Mouse (Mus musculus): ENCODE measurements around the gene Nova1.

Nova1 gene

DNA sequence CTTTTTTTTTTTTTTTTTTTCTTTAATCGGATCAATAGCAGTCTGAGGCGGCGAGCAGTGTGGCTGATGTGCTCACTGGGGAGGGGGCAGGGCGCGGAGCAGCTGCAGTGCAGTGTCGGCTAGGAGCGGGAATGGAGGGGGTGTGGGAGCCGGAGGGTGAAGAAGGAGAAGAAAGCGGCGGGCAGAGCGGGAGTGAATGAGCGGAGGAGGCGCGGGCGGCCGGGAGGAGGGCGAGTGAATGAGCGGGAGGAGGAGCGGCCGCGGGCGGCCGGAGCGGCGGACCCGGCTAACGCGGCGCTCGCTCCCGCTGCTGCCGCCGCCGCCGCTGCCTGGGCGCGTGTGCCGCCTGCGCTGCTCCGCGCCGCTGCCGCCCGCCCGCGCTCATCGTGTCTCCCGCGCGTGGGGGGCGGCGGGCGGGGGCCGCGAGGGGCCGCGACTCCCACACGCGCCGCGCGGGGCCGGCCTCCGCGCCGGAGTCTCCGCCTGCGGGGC, at the start of gene Nova1:
Gene Nova1 (minus strand): TSS at position 74 of the 492 bp plus-strand sequence.
- no peak for DNase-seq (ENCODE audit: low read depth)

DNA sequence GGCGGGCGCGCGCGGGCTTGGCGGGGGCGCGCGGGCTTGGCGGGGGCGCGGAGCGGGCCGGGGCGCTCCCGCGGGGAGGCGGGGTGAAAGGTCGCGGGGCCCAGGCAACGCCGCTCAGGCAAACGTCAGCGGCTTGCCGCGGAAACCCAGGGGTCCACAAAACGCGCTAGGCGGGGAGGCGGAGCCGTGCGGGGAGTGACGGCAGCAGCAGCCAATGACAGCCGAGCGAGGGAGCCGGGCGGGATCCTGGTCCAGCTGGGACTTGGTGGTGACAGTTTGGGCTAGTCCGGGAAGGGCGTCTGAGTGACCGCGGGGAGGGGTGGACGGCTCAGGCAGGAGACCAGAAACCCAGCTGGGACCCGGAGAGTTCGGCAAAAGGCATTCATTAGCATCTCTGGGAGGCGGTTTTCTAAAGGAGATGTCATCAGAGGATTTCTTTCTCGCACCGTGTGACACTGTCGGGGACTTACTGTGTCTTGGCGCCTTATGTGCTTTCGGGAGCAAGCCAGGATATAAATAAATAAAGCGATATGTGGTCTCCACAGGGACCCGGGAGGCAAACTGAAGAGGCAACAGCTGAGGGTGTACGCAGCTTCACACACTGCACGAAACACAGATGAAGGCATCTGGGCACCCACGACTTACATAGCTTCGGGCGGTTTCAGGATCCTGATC, 756 bp upstream of the Nova1 start:
- no peak for DNase-seq (ENCODE audit: low read depth)

DNA sequence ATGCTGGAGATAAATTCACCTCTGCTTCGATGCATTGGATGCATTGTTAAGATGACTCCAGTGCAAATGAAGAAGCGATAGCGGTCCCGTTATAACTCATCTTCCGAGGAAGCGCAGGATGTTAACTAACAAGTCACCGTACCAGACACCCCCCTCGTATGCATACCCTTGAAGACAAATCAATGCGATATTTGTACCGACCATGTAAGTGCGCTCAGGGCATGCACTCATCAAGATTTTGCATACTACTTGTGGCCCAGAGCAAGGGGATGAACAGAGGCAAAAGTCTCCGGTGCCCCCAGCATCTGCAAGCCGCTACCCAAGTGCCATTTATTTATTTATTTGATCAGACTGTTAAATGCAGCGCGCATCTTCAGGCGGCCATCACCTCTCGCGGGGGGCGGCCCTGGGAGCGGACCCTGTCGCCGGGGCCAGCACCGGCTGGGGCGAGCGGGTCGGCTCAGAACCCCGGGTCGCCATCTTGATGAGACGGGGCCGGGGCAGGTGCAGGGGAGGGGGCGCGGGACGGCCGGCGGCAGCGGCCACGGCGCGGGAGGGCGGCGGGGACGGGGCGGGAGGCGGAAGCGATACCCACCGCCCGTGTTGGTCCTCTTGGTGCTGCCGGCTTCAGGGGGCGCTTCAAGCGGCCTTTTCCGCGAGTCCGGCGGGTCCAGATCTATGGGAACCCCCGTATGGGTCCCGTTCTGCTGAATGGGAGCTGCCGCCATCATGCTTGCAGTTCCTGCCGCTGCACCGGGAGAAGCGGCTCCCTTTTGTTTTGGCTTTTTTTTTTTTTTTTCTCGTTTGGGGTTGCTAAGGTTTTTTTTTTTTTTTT, 491 bp downstream of the Nova1 start:
- DNase-seq (ENCODE audit: low read depth), result no peak

DNA sequence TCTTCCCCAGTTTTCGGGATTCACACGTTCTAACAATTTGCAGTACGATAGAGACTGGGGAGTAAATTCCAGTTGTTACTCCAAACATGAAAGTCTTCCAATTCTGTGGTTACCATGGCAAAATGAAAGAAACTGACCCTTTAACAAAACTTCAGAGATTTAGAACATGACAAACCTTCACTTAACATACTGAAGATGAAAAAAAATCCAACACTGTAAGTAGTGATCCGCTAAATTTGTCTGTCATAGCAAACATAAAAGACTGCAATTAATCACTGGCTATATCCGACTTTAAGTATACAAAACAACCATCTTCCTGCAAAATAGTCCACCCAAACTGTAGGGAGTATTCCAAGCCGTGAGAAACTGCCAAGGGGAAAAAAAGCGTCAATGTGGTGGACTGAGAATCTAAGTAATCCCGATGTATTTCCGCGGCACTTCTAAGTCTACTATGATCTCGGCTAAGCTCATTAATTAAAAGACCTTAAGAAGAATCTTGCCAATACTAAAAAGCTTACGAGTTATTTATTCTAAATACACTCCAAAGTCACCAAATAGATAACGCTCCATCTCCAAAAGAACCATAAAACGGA, 1.4 kb downstream of the Nova1 start:
- DNase-seq (ENCODE audit: low read depth), result no peak

DNA sequence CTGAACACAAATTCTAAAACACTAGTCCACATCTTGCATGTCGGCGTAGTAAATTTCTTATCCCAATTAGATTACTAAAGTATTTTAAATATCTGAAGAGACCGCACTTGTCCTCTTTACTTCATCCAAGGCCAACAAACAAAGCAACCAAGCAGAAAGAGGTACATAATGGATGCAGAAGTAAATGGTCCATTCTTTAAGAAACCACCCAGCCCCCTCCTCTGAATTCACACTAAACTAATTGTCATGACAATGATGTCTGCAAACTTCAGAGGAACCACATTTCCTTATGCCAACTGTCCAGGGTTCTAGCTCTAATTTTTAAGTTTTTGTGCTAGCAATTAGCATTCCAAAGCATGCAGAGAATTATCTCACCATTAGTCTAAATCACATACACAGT, 2.4 kb downstream of the Nova1 start:
- DNase-seq (ENCODE audit: low read depth), result no peak

DNA sequence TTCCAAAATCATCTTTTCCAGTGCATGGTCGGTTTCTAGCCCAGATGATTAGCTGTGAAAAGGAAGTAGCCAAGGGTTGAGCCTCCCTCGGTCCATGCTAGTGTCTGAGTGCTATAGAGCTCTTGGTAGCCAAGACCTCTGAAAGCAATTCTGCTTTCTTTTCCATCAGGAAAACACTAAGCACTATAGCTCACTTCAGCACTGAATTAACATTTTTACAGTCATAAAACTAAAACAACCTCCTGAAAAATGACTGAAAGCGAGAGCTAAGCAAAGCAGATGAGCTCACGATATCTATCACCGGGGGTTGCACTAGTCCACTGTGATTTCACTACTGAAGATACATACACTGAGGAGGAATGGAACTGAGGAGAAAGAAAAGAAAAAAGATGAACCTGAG, 3.0 kb downstream of the Nova1 start:
- DNase-seq (ENCODE audit: low read depth), result no peak

DNA sequence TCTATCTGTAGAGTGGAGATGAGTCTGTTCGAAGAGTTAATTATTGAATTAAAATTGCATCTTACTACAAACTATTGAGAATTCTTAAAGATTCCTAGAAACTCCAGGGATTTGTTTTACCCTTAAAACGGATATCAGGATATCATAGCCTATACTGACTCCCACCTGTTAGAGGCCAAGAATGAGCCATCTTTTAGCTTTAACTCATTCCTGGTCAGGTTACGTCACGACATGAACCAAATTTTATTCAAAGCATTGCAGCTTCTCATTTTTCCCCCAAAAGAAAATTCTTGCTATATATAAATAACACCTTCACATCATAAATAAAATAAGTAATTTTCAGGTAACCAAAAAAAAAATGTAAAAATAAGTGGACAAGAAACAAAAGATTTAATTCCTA, 3.9 kb downstream of the Nova1 start:
- DNase-seq (ENCODE audit: low read depth), result no peak

DNA sequence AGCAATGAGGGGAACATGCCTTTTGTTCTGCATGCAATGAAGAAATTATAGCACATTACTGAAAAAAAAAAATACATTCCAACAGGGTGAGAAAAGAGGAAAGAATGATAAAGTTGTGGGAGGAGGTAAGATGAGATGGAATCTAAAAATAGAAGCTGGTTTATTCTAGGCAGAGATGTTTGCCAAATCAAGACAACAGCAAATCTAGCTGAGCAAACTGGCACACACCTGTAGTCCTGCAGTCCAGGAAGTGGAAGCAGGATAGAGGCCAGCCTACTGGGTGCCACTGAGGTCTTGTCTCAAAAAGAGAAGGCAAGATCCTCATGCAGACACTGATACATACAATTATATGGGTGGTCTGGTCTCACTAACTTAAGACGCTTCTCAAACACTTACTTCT, 17.4 kb downstream of the Nova1 start:
- no peak for DNase-seq (ENCODE audit: low read depth)

DNA sequence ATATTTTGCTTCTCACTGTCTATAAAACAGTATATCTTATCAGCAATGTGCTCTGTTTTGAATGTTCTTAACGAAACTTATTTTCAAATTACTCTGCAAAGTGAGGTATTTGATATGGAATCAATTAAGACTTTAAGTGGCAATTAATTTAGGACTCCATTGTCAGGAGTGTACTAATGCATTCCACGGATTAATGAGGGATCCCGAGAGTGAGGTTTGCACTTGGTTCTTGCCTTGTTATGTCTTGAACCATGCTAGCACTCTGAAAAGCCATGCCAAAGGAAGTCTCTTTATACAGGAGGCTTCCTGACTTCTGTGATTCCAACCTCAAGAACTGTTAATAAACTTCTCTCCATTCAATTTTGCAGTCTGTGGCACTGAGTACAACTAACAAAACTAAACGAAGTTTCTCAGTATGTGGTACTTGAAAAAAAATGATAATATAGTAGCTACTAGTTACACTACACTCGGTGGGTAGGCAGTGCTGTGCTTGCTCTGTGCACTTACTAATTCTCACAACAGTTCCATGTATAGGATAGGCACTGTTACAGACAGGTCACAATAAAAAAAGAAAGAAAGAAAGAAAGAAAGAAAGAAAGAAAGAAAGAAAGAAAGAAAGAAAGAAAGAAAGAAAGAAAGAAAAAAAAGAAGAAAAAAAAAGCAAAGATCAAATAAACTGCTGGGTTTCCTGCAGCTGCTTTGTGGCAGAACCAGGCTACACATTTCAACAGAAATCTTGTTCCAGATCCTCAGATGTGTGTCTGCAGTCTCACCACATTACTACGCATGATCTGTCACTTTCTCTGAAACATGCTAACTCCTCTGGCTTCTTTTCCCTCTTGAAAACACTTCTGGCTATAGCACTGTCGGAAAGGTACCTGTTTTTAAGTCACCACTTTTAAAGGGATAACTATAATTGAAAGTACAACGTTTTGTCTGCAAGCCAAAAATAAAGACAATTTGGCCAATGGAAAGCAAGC, 36.1 kb downstream of the Nova1 start:
- DNase-seq (ENCODE audit: low read depth), result no peak

DNA sequence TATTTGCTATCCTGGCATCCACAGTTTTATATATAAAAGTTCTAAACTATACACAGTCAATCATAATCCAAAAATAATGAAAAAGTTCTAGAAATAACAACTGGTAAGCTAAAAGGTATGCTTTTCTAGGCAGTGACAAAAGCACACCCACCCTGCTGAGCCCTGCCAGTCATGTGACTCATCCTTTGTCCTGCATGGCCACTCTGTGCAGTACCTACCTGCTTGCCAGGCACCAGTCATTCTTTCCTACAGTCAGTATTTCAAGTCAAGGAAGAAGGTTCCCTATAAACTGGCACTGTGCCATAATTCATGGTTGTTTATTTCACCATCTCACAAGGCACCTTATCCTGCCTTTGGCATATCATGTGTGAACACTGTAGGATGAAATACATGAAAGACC, 37.2 kb downstream of the Nova1 start:
- DNase-seq (ENCODE audit: low read depth), result no peak

DNA sequence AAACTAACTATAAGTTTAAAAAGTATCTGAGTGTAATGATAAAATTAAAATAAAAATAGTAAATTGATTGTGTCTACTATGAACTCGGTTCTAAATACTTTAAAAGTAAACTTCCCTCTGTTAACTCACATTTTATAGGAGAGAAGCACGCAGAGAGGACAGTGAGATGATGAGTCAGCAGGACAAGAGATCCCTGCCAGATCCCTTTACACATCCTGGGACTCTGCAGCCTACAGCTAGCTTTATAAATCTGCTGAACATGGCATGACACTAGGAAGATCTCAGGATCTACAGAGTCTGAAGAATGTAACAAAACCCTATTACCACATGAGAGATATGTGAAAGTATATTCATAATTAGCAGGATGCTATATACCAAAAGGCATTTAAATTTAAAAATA, 37.7 kb downstream of the Nova1 start:
- DNase-seq (ENCODE audit: low read depth), result no peak

DNA sequence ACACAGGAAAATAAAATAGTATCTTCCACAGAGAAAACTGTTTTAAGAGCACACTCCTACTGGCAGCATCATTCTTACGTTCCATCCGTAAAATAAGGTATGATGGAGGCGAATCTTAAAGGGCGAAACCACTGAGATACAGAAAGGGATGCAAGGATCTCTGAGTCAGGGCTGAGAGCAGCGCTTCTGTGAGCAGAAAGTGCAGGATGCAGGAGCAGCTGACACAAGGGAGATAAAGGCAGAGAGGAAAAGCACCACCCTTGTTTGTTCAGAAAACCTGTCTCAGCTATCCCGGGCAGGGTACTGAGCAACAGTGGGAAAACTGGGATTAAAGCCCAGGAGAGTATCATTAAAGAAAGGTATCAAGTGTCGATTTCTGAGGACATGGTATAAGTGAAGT, 59.3 kb downstream of the Nova1 start:
- DNase-seq (ENCODE audit: low read depth), result no peak

DNA sequence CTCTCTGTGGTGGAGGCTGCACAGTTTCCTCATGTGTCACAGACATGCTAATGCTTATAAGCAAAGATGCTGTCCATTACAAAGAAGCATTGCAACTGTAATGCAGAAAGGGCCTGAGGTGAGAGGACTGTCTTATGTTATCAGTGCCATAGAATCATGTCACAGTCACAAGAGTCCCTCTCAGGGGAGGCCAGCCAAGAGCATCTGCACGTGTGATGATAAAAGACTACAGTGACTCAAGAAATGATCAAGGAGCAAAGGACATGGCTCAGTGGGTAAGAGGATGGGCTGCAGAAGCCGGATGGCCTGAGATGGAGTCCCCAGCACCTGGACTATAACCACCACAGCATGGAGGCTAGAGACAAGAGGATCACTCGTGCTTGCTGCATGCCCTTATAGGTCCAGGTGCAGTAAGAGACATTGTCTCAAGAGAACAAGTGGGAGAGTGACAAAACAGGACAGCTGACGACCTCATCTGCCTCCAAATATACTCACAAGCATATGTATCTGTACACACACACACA, 64.3 kb downstream of the Nova1 start:
- no peak for DNase-seq (ENCODE audit: low read depth)

DNA sequence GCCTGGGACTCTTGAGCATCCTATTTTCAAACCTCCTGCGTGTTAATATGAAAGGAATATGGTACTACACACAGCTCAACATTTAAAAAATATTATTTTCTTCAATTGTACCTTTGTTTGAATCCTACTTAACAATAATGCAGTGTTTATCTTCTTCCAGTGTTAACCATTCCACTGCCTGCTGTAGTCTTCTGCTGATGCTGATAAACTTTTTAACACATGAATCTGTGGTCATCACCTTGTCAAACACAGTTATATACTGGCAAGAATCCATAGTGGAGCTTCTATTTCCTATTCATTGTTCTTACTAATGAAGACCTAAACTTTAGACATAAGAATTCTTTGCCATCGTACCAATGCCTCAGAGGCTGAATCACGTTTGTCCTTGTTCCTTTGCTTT, 65.6 kb downstream of the Nova1 start:
- no peak for DNase-seq (ENCODE audit: low read depth)

DNA sequence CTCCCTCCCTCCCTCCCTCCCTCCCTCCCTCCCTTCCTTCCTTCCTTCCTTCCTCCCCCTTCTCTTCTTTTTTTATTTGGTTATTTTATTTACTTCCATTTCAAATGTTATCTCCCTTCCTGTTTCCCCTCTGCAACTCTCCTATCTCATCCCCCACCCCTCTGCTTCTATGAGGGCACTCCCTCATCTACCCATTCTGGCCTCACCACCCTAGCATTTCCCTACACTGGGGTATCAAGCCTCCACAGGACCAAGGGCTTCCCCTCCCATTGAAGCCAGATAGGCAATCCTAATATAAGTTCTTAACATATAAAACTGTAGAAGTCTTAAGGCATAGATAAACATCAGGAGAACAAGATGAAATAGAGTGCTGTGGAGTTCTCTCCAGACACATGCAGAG, 85.5 kb downstream of the Nova1 start:
- DNase-seq (ENCODE audit: low read depth), result no peak

DNA sequence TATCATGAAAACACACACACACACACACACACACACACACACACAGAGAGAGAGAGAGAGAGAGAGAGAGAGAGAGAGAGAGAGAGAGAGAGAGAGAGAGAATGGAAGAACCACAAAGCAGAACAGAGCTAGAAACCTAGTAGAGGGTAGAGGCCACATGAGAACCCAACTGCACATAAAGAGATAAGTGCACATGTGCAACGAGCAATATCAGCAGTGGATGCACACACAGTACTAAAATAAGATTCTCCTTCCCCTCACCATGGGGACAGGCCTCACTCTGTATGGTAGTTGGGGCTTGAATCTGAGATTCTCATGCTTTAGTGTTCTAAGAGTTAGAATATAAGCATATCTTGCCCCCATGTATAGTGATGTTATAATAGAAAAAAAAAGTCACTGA, 86.8 kb downstream of the Nova1 start:
- no peak for DNase-seq (ENCODE audit: low read depth)

DNA sequence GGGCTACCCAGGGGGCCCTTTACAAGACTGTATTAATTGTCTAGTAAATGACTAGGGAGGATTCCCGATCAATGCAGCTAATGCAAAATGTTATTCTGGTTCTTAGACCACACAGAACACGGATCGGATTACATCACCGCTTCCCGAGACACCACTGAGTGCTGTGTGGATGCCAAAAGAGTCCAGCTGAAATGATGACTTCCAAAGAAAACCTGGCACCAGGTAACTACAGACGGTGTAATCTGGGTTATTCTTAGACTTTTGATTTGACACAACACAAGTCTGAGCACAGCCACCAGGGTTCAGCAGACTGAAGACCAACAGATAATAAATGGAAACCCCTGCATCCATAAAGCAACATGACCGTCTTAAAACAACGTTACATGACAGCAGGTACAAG, 96.8 kb downstream of the Nova1 start:
- DNase-seq (ENCODE audit: low read depth), result no peak

DNA sequence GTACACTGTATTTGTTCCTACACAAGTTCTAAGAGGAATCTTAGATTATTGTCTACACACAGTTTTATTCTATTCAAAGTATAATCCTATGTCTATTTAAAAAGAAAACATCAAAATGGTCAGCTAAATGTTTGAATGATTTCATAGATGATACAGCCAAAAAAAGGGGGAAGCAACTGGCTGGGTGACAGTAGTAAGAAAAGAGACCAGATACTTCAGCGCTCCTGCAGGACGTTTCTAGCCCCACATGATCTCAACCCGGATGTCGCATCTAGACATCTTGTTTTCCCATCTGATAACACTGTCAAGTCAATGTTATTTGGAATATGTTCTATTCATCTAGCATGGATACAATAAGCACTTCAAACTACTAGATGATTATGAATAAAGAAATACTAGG, 99.7 kb downstream of the Nova1 start:
- DNase-seq (ENCODE audit: low read depth), result no peak

DNA sequence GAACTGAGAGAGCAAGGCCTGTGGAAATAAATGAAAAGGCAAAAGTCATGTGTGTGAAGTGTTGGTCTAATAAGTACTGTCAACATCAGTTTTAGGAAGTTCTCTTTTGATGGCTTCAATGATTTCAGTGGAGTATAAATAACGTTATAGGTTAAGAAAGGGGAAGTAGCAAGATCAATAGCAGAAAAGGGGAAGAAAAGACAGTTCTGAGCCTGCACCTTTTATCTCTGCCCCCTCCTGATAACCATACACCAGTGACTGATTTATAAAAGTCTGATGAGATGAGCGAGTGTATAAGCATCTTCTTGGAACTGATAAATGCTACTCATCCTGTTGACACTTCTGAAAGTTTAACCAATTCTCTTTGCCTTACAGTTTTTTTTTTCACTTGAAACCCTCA, 108.6 kb downstream of the Nova1 start:
- no peak for DNase-seq (ENCODE audit: low read depth)

DNA sequence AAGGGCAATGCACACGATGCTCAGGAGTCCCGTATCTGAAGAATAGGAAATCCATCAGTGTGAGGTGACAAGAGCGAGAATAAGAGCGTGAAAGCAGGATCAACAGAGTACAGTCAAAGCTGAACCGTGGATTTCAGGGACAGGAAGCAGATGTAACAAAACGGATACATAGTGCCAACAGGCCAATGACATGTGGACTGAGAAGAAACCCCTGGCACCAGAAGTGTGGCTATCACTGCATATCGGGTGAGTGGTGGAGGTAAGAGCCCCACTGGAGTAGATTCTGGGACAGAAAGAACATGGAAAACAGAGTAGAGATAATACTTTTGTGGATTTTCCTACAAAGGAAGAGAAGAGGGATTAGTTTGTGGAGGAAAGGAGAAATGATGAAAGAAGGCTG, 109.3 kb downstream of the Nova1 start:
- DNase-seq (ENCODE audit: low read depth), result no peak

DNA sequence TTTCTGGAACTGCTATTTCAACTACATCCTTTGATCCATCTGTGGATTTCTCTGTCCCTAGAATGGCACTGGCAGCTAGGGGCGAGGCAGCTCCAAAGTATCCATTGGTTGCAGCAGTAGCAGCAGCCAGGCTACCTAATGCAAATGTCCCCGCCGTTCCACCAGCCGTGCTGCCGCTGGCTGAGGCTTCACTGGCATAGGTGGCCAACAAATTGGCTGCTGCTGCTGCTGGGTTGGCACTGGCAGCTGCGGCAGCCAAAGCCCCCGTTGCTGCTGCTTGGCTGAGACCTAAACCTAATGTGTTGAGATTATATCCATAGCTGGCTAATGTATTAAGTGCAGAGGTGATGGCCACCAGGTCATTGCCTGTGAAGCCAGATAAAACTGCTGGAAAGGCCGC, 118.5 kb downstream of the Nova1 start:
- DNase-seq (ENCODE audit: low read depth), result no peak

DNA sequence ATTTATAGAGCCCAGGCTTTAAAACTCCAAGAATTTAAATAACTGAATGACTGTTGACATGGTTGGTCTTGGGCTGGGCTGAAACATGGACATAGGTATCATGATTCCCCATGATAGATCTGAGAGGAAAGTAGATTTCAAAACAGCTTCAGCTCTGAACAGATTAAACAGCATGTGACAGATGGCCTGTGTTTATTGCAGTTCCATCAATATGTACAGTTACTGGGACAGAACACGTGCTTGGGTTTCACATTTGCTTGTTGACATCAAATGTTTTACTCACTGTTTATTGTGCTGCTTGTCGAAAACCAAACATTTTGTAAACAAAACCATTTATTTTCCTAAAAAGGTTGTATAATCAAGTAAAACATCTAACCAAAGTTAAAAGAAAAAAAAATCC, 142.4 kb downstream of the Nova1 start:
- DNase-seq (ENCODE audit: low read depth), result no peak
